Mouse (Mus musculus): ENCODE results near the gene Klhdc7a.
A peak's percentile ranks its signal among the peaks of the same experiment; 100 is the strongest.

Gene Klhdc7a

GRCm38 (mm10) chr4:139960086-139960713 is 7.6 kb downstream of the Klhdc7a start:
- peak; percentile 49 for DNase-seq (ENCODE audit: low read depth, low spot score)

GRCm38 (mm10) chr4:139959188-139959587 is 8.6 kb downstream of the Klhdc7a start:
- no peak for DNase-seq (ENCODE audit: low read depth, low spot score)

GRCm38 (mm10) chr4:139950876-139951485 is 16.8 kb downstream of the Klhdc7a start:
- DNase-seq (ENCODE audit: low read depth, low spot score): no peak

DNA sequence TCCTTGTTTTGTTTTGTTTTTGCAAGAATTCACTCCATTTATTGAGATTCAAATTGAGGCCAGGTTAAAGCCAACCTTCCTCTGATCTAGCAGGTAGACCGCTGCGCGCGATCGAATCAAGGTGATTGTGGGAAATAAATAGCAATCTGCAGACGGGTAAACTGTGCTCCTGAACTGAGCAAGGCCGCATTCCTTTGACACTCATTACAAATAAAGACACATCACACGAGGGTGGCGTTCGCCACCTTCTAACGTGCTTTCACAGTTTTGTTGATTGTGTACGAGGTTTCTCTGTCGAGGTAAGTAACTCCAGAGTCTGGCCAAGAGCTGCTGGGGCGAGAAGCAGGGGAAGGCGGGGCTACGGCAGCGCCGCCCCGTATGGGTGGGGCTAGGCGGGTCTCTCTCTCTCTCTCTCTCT is 17.4 kb downstream of the Klhdc7a start:
- peak; percentile 81 for DNase-seq (ENCODE audit: low read depth, low spot score)

DNA sequence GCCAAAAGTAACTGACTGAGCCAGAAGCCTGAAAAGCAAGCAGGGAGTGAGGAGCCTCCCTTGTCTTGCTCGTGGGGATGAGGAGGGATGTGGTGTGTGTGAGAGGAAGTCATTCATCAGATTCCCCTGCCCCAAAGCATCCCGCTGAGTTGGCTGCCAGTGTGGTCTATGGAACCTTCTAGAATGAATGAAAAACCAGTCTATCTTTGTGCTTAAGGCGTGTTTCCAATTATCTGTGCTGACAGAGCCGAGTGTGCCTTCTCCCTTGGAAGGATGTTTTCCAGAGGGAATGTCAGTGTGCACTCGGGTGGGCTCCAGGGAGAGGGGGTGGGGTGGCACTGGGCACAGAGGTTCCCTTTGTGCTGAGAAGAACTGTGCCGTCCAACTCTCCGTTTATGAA is 19.2 kb downstream of the Klhdc7a start:
- DNase-seq (ENCODE audit: low read depth, low spot score): no peak

GRCm38 (mm10) chr4:139947341-139947740 is 20.5 kb downstream of the Klhdc7a start:
- peak; percentile 61 for DNase-seq (ENCODE audit: low read depth, low spot score)

GRCm38 (mm10) chr4:139941831-139942230 is 26.0 kb downstream of the Klhdc7a start:
- peak; percentile 69 for DNase-seq (ENCODE audit: low read depth, low spot score)

DNA sequence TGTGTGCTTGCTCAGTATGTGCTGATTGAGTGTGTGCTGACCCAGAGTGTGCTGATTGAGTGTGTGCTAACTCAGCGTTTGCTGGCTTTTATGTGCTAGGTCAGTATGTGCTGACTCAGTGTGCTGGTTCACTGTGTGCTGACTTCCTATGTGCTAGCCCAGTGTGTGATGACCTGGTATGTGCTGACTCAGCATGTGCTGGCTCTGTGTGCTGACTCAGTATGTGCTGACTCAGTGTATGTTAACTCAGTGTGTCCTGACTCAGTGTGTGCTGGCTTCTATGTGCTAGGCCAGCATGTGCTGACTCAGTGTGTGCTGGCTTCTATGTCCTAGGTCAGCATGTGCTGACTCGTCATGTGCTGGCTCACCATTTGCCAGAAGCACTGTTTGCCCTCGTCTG is 32.3 kb downstream of the Klhdc7a start:
- no peak for DNase-seq (ENCODE audit: low read depth, low spot score)

DNA sequence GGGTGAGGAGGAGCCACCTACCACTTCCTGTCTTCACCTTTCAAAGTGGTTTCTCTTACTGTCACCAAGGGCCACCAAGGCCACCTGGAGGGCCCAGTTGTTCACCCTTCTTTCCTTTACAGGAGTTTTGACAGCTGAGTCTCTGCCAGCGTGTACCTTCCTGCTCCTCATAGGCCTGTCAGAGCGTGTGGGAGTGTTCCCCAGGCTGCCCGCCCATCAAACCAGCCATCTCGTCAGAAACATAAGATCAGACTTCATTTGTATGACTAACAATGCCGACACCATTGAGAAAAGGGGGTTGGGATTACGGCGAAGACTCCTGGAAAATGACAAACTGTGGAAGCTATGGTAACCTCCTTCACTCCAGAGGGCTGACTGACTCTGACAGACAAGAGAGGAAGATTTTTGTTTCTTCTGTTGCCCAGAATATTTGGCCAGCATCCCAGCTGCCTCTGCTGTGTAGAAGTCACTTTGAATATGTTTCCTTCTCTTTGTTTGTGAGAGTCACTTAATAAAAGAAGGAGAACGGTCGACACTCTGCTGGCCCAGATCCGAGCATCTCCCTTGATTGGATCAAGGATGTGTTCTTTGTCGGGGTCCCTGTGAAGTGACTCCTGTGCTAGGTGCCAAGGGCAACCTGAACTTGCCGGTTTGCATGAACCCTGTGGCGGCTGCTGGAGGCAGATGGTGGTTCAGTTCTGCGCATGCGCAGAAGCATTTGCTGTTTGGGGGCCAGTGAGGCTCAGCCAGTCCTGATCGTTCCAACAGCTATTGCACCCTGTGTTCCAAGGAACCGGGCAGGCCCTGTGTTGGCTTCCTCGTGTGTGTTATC is 34.6 kb downstream of the Klhdc7a start:
- peak; percentile 16 for DNase-seq (ENCODE audit: low read depth, low spot score)

GRCm38 (mm10) chr4:139931790-139932510 is 35.9 kb downstream of the Klhdc7a start:
- no peak for DNase-seq (ENCODE audit: low read depth, low spot score)

DNA sequence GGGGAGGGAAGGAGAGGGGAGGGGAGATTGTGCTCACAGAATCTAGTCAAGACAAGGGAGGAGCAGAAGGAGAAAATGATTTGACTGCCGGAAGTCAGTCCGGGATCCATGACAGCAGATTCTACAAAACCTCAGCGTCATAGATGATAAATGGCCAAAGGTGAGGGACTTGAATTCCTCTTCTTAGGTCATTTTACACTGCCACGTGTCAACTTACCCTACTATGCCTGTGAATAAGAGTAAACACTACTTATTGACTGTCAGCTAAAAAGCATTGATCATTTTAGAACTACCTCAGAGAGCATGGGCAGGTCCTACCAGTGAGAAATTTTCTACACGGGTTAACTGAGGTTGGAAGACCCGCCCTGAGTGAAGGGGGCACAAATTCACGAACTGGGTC is 36.9 kb downstream of the Klhdc7a start:
- no peak for DNase-seq (ENCODE audit: low read depth, low spot score)

- DNase-seq (ENCODE audit: low read depth, low spot score): peak; percentile 40
Measured at GRCm38 (mm10) chr4:139926161-139926561, 41.7 kb downstream of the Klhdc7a start.

DNA sequence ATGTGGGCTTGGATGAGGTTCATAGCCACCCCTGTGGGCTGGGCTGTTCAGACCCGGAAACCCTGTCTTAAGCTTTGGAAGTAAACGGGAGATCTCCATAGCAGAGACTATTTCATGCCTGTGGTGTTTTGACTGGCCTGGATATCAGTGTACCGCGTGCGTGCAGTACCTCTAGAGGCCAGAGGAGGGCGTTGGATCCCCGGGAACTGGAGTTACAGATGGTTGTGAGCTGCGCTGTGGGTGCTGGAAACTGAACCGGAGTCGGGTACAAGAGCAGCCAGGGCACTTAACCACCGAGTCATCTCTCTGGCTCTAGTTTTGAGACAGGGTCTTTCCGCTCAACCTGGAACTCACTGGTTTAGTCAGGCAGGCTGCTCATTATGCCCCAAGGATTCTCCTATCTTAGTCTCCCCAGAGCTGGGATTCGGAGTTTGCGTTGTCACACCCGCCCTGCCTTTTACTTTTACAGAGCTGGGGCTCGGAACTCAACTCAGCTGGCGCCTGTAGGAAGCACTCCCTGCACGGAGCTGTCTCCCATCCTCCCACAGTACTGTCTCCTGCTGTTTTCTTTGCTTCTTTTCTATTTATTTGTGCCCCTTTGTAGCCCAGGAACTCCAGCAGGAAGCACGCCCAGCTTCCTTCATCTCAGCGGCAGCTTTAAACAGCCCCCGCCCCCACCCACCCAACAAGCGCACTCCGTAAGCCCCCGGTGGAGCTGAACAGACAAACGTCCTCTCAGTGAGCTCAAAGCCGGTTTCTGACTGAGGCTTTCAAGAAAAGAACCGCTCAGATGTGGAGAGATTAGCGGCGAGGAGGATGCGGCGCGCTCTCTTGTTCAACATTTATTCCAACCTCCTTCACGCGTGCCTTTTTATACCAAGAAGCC is 42.3 kb downstream of the Klhdc7a start:
- DNase-seq (ENCODE audit: low read depth, low spot score): peak; percentile 66

DNA sequence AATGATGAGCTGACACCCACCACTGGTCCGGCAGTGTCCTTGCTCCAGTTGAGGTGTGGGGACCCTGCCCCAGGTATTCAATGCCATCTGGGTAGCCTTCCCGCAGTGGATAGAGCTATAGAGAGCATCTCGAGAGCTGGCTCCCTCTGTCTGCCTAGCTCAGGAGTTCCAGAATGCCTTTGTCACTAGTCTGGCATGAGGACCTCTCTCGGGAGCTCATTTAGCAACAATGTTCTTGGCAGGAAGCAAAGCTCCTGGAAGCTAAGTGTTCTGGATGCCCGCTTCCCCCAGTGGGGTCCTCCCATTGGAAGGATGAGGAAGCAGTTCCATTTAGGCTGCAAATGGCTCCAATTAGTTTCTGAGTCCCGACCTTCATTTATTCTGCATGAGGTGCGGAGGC is 51.1 kb downstream of the Klhdc7a start:
- DNase-seq (ENCODE audit: low read depth, low spot score): no peak

All from ZHBTc4 (cell line).